Mouse (Mus musculus) gastrocnemius, adult 18-20 months (tissue): ENCODE measurements around the gene Olfr1443. TPM values are rescaled to one million over a fixed set of nuclear protein-coding genes. Genes with fewer than 3 reads are reported as not detected.

ENCODE experiments used
- DNase-seq: peaks from one replicate; pipeline ENCODE4 v3.0.0; 2021; ENCODE audit warnings: low spot score
- total RNA-seq, 2 experiments: library from RNA; stranded (reverse); gene quantifications; 2 replicates each; pipeline ENCODE4 v1.2.3; 2021

Gene Olfr1443
- total RNA-seq, 2 experiments from 2014 or later: not detected

GRCm38 (mm10) chr19:12731950-12732349 lies 54.0 kb downstream of the Olfr1443 start:
- no peak for DNase-seq

Other genes starting within 250 kb of the Olfr1443 start
- 1 to 10 TPM in 1 of 2 experiments, under 1 TPM in 1; 0.80 to 1.6 TPM for gene Mpeg1, start 217.3 kb upstream of the Olfr1443 start, total RNA-seq
- 1 to 10 TPM; 2.9 to 3.7 TPM for gene Dtx4, start 176.7 kb upstream of the Olfr1443 start, total RNA-seq
- gene Fam111a, start 132.4 kb upstream of the Olfr1443 start, total RNA-seq: 1 to 10 TPM; 1.3 to 2.7 TPM
- gene Gm4952, start 78.1 kb upstream of the Olfr1443 start, total RNA-seq: not detected
- not detected for gene Glyat, start 44.8 kb upstream of the Olfr1443 start, total RNA-seq
- gene Olfr1442, start 7.7 kb upstream of the Olfr1443 start, total RNA-seq: not detected
- gene Keg1, start 17.7 kb downstream of the Olfr1443 start, total RNA-seq: under 1 TPM; 0.14 to 0.39 TPM
- gene Cntf, start 87.5 kb downstream of the Olfr1443 start, total RNA-seq: 1 to 10 TPM; 1.8 to 2.0 TPM
- gene Zfp91, start 118.0 kb downstream of the Olfr1443 start, total RNA-seq: 100 to 1,000 TPM; 131 to 144 TPM
- gene Lpxn, start 118.1 kb downstream of the Olfr1443 start, total RNA-seq: under 1 TPM; 0.25 to 0.38 TPM
- not detected for gene Gm5244, start 168.6 kb downstream of the Olfr1443 start, total RNA-seq
- not detected for gene Olfr1444, start 179.2 kb downstream of the Olfr1443 start, total RNA-seq
- gene Olfr1445, start 205.7 kb downstream of the Olfr1443 start, total RNA-seq: not detected
- not detected for gene Olfr1446, start 215.4 kb downstream of the Olfr1443 start, total RNA-seq
- not detected for gene Olfr1447, start 225.6 kb downstream of the Olfr1443 start, total RNA-seq
- not detected for gene Olfr1448, start 246.3 kb downstream of the Olfr1443 start, total RNA-seq